Mouse (Mus musculus): ENCODE data around the gene Hadh.

Hadh gene

DNA sequence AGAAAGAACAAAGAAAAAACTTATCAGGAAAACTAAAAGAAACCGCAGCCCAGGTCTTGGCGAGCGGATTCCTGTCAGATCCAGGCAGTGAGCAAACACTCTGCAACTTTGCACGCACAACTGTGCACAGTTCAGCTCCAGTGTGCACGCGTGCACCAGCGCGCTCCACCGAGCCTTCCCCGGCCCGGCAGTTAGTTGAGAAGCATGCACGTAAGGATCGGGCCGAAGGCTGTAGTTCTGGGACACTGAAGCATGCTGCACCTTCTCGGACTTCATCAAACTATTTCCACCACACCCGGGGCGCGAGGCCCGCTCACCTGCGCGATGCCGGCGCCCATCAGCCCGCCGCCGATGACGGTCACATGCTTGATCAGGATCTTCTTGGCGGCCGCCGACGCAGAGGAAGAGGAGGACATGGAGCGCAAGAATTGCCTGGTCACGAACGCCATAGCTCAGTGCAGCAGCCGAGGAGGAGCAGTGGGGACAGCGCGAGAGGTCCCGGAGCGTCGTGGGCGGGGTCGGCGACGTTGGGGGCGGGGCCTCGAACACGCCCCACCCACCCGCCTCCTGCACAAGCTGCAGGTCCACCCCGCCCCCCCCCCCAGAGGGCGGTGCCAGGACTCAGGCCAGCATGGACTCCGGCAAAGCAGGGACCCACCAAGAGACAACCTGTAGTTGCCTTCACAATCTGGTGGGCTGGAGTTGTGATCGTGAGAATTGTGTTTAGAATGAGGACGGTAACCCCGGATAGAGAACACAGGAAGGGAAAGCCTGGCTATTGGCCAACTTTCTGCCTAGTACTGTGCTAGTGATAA is at the start of gene Hadh:
Hadh (minus strand) TSS at position 543 of the 815 bp plus-strand sequence.
- DNase-seq, result peak; percentile 85 to 87

DNA sequence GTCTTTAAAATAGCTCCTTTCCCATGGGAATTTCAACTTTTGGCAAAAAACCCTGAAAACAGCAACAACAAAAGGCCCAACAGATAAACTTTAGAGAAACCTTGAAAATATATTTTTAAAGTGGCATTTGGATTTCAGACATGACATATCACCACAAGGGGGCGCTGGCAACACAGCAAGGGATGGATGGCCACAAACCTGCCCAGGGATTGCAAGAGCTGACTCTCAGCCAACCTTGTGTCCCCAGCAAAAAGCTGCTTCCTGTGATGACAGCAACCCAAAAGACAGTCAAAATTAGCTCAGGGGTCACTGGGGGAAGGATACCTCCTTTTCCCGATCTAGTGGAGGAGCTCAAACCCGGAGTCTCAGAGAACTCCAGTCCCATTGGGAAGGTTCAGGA is 48.3 kb upstream of the Hadh start:
- peak; percentile 79 to 82 for DNase-seq

- no peak for DNase-seq
Observed at GRCm38 (mm10) chr3:131318211-131318610, 46.3 kb upstream of the Hadh start.

DNA sequence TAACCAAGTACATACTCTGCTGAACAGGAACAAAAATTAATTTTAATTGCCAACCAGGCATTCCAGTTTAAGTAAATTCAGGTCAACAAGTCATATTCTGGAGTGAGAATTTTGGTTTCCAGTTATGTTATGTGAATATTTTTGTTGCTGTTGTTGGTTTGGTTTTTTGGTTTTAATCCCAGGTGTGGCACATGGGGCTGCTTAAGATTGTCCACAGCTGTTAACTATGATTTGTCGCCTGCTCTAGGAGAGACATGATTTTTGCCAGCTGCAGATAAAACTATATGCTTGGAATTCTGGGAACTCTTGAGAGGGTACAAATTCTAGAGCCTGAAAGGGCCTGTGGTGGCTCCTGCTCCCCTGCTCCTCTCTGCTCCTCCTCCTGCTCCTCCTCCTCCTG is 45.2 kb upstream of the Hadh start:
- no peak for DNase-seq

DNA sequence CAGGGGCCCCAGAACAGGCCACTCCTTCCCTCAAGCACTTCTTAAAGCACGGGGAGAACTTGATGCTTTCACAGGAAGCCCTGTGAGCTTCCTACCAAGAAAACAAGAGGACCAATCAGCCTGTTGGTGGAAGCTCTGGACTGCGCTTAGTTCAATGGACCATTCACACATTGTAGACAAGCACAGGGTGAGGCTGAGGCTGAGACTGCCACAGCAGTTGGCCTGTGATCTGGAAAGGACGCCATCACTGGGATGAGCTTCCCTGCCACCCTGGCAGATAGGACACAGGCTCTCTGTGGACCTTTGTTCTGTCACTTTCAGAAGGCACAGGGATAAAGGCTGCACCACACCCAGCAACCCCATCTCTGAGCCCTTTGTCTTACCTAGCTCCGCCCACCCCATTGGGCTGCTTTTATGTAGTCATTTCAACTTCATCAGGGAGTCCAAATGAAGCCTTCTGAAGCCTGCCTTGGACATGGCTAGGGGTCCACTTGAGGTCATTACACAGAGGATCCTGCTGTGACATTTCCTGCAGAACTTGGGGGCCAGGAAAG is 44.1 kb upstream of the Hadh start:
- DNase-seq, result no peak

DNA sequence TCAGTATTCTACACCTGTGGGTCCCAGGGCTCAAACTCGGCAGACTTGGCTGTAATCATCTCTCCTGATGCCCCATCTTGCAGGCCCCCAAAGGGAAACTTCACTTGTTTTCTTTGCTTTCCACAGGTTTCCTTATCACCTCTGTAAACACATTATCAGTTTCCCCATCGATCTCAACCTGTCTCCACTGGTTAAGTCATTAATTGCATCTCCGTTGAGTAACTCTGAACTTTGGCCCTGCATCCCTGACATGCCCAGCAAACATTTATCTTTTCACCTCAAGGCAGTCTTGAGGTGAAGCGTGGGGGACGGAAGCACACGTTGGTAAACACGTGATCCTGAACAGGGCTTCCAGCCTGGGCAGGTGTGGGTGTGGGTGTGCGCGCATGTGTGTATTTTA is 40.4 kb upstream of the Hadh start:
- DNase-seq, result no peak

GRCm38 (mm10) chr3:131310572-131310971 is 38.7 kb upstream of the Hadh start:
- DNase-seq, result no peak

GRCm38 (mm10) chr3:131307811-131308210 is 35.9 kb upstream of the Hadh start:
- no peak for DNase-seq

DNA sequence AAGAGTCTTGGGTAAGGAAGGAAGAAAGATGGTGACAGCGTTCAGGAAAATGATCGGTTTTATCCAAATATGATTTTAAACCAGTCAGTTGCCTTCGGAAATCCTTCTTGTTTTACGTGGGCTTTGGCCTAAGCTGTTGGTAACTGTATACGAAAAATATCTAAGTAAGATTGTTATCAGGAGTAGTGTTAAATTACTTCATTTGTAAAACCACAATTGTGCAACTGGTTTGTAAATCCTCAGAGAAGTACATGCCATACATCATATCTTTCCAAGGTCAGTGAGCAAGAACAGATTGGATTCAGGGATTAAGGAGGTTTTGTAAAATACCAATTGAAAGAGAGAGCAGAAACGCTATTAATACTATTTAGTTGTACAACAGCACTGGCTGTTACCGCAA is 34.4 kb upstream of the Hadh start:
- DNase-seq, result no peak

DNA sequence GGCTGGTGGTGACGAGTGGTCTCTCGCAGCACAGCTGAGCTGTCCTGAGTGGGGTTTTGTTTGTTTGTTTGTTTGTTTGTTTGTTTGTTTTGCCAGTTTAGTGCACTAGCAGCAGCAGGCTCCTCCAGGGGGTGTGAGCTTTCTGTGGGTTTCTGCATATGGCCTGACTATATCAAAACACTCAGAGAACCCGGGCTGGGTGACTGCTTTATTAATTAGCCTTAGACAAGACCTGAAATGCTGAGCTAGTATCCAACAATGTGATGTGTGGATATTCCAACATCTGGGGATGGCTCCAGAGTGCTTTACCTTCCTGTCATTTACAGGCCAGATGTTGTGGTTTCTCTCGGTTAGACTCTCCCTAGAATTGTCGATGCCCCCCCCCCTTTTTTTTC is 31.4 kb upstream of the Hadh start:
- no peak for DNase-seq

GRCm38 (mm10) chr3:131302452-131303319 is 30.8 kb upstream of the Hadh start, which contains the start of gene Cyp2u1:
Cyp2u1 (minus strand) TSS chr3:131303227.
- DNase-seq, result peak; percentile 84

GRCm38 (mm10) chr3:131299908-131300307 is 28.0 kb upstream of the Hadh start:
- peak; percentile 32 to 37 for DNase-seq

GRCm38 (mm10) chr3:131299078-131299477 is 27.2 kb upstream of the Hadh start:
- no peak for DNase-seq

DNA sequence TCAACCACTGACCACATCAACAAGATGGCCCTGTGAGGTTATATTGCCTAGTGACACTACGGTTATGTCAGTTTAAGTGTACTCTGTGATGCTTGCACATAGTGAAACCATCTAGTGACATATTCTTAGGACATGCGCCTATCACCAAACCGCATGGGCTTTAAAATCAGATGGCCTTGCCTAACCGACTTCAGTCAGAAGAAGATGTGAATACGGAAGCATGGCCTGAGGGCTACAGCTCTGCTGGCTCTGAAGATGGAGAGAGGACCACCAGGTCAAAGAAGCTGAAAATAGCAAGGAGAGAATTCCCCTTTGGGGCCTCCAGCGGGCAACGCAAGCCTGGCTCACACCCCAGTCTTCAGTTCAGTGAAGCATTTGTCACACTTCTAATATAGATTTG is 25.0 kb upstream of the Hadh start:
- DNase-seq, result no peak

DNA sequence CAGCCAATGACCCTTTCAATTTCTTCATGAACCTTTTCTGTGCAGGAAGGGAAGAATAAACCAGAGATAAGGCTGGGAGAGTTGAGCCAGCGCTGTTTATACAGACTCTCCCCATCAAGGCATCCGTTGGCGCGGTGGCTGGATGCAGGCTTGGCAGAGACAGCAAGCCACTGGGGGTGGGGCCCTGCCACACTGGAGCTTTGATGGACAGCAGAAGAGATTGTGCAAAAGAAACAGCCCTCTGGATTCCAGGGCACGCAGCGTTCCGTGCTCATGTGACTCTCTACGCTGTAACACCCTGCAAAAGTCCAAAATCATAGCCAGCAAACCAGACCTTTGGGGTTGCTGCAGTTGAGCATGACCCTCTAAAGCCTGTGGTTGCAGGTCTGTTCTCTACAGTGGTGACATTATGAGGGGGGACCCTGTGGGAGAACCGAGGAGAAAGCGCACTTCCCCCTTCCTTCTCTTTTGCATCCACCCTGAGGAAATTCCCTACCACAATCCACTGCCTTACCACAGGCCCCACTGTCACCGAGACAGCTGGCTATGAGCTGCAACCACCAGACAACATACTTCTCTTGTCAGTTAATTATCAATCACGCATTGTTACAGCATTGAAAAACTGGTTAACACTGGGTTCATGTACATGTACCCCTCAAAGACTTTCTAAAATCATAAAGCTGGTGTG is 23.8 kb upstream of the Hadh start:
- no peak for DNase-seq

DNA sequence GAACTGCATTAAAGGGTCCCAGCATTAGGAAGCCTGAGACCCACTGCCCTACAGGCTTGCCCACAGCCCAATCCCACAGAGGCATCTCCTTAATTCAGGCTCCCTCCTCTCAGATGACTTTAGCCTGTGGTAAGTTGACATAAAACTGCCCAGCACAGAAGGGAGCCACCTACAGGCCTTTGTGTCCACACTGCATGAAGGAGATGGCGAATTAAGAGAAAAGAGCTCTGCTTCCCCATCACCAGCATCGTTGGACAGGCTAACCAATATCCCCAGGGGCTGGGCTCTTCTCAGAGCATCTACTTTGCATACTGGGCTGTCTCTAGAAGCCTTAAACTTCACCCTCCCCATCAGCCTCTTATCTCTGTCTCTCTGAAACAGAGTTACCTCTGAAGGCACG is 22.6 kb upstream of the Hadh start:
- no peak for DNase-seq

GRCm38 (mm10) chr3:131292959-131293358 is 21.1 kb upstream of the Hadh start:
- no peak for DNase-seq

DNA sequence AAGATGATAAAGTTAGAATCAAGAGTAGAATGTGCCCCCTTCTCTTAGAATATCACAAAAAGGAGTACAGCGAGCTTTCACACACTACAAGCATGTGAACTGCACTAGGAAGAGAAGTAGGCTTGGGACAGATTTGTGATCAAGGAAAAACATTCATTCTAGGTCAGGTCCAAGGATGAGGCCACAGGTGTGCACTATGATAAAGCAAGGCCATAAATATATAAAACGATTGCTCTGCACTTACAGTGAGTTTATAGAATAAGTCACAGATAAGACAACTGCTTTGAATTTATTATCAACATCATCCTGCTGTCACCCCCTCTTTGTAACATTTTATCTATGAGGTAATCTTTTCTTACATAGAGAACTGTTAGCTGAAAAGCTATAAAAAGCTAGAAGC is 20.4 kb upstream of the Hadh start:
- no peak for DNase-seq

DNA sequence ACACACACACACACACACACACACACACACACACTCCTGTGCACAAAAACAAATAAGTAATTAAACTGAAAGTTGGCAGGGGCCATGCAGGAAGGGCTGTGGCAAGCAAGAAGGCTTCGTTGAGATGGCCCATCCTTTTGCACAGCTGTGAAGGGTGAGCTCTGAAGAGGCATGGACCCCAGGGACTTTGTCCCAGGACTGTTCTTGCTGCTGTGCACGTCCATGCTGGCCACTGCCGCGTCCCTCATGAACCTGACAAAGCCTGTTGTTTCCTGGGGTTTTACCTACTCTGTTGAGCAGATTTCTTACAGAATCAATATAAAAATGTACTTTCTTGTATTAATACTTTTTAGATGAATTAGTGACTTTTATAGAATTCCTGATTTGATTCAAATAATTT is 20.0 kb upstream of the Hadh start:
- no peak for DNase-seq

DNA sequence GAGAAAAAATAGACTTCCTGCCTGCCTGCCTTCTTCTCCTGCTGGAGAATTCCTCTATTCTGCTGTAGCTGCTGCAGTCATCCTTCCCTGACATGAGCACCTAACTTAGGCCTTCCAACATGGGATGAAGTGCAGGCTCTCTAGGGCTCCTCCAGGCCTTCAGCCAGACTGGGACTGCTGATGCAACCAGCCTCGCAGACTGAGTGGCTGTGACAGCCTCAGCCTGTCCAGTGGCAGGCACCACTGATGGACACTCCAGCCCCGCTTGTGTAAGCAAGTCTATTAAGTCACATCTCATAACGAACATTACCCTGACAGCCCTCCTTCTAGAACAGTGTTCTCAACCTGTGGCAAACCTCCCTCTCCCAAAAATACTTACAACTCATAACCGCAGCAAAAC is 2.2 kb upstream of the Hadh start:
- DNase-seq, result no peak

DNA sequence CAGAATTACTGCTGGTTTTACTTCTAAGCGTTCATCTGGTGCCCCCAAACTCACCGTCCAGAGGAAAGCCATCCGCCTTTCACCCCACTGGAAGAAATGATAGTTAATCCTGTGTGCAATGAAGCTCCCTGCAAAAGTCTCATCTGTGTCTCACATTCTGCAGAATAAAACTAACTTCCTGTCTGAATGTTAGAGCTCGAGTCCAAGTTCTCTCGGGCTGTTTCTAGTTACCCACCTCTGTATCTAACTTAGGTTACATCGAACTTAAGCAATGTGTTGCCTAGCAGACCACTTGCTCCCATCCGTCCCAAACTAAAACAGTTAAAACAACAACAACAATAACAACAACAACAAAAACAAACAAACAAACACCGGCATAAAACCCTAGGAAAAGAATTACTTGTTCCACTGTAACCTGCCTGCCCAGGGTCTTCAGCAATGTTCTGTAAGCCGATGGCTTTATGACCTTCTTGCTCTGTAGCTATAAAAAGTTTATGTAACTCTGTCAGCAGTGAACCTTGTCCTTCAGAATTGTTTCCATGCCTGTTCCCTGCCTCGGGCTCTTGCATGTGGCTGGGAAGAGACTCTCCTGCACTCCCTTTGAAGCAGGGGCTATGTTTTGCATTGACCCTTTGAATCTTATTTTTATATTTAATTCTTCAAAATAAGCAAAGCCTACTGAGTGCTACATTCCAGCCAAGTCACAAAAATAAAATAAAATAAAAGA is 636 bp upstream of the Hadh start:
- DNase-seq, result no peak

DNA sequence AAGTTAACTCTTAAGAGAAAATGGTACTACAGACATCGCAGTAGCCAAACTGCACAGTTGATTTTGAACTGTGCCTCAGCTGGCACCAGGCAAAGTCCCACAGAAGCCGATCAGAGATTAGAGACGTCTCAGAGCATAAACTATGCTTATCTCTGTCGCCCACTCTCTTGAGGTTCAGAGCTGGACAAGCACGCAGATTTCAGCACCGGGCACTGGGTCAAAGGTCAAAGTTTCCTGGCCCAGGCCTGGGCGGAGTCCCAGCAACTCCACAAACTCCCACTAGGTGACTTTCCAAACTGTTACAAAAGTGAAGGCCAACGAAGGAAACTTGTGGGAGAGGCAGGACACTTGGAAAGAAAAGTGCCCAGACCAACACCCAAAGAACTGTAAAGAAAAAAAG is 744 bp downstream of the Hadh start:
- peak in 1 of 2 experiments; percentile 4 for DNase-seq

All from B cell, adult 2 months (primary cell).